10 mouse cellular contexts compared by ENCODE assay signal in genomic region chr9:77428748-77429140, GRCm38 (mm10).
DNase-seq lines count a peak whose midpoint lies in the region; ATAC-seq lines count a peak whose summit lies in the region.
"Had no signal": no experiment of that assay in that cellular context is flagged by ENCODE, and none has a peak within 500 bp of the region (broad histone marks: within the 10 kb centered on the region; RNA-seq: fewer than 3 reads in every experiment).

No protein-coding gene starts in this region.

- H3K4me2 ChIP-seq in kidney, embryonic 14.5 days (replicated peaks; ENCODE audit: low read depth, low read length) = no peak overlapping the region
- no peak overlapping the region for H3K4me2 ChIP-seq in limb, embryonic 15.5 days

- H3K4me3 ChIP-seq in heart, embryonic 10.5 days = no peak overlapping the region
- H3K4me3 ChIP-seq in kidney, embryonic 14.5 days (ENCODE audit: low read length) = no peak overlapping the region
- no peak overlapping the region for H3K4me3 ChIP-seq in embryonic facial prominence, embryonic 10.5 days
- H3K4me3 ChIP-seq in limb, embryonic 15.5 days = no peak overlapping the region
- H3K4me3 ChIP-seq: liver, embryonic 13.5 days had no signal

- 83% methylated on average over 8 of the region's 8 CpGs for WGBS in heart, embryonic 10.5 days
- 81% methylated on average over 8 of the region's 8 CpGs for WGBS in kidney, embryonic 14.5 days
- WGBS in embryonic facial prominence, embryonic 10.5 days = 86% methylated on average over 8 of the region's 8 CpGs
- WGBS in limb, embryonic 15.5 days = 65% methylated on average over 8 of the region's 8 CpGs

- H3K4me1 ChIP-seq in heart, embryonic 10.5 days = peaks cover 46% of the 10 kb centered on the region
- peaks cover 43% of the 10 kb centered on the region for H3K4me1 ChIP-seq in kidney, embryonic 14.5 days (ENCODE audit: control insufficient read depth, insufficient read depth, low read length)
- H3K4me1 ChIP-seq in embryonic facial prominence, embryonic 10.5 days = peaks cover 44% of the 10 kb centered on the region
- peaks cover 35% of the 10 kb centered on the region for H3K4me1 ChIP-seq in limb, embryonic 15.5 days

- no peak for DNase-seq in heart, embryonic 10.5 days (ENCODE audit: low spot score)
- DNase-seq in heart, postnatal 10 days = no peak
- DNase-seq in kidney, adult 18-20 months = no peak
- DNase-seq in embryonic facial prominence, embryonic 10.5 days (ENCODE audit: low spot score) = no peak
- no peak for DNase-seq in cerebellum, postnatal 14 days
- DNase-seq: cerebellum, postnatal 10 days; liver, embryonic 13.5 days; thymus, postnatal 36 days had no signal

- ATAC-seq in kidney, embryonic 14.5 days (ENCODE audit: low FRiP score, low TSS enrichment) = no peak
- no peak for ATAC-seq in limb, embryonic 15.5 days (ENCODE audit: insufficient number of reproducible peaks, low FRiP score, low TSS enrichment, low read depth)

- H3K36me3 ChIP-seq in heart, embryonic 10.5 days = peaks cover 9% of the 10 kb centered on the region
- H3K36me3 ChIP-seq in kidney, embryonic 14.5 days (ENCODE audit: control insufficient read depth, insufficient read depth, low read length) = peaks cover 4% of the 10 kb centered on the region; the same call in 1 of the 2 replicates
- H3K36me3 ChIP-seq in embryonic facial prominence, embryonic 10.5 days (replicated peaks) = peaks cover 14% of the 10 kb centered on the region
- peaks cover 6% of the 10 kb centered on the region; the same call in 1 of the 2 replicates for H3K36me3 ChIP-seq in limb, embryonic 15.5 days

- no peak overlapping the region for H3K9ac ChIP-seq in kidney, embryonic 14.5 days (ENCODE audit: low read depth, low read length)
- H3K9ac ChIP-seq in limb, embryonic 15.5 days = no peak overlapping the region
- H3K9ac ChIP-seq: liver, embryonic 13.5 days had no signal

- intact Hi-C loops in heart, postnatal 10 days (cut with DNase I) = loop anchor here (5.0 kb wide), 1 partner anchor 114 kb away; the partner anchor contains the start of gene Lrrc1

- peak overlapping the region; percentile 87 for H3K27ac ChIP-seq in heart, embryonic 10.5 days
- peak overlapping the region; percentile 79; the same call in 1 of the 2 replicates for H3K27ac ChIP-seq in kidney, embryonic 14.5 days (ENCODE audit: low read depth, low read length)
- H3K27ac ChIP-seq in embryonic facial prominence, embryonic 10.5 days (replicated peaks) = peak overlapping the region; percentile 81
- H3K27ac ChIP-seq in limb, embryonic 15.5 days = peak overlapping the region; percentile 79
- H3K27ac ChIP-seq: liver, embryonic 13.5 days had no signal

- H3K9me3 ChIP-seq in heart, embryonic 10.5 days = no peaks in the 10 kb centered on the region
- no peaks in the 10 kb centered on the region for H3K9me3 ChIP-seq in kidney, embryonic 14.5 days (ENCODE audit: control insufficient read depth, low read length)
- no peaks in the 10 kb centered on the region for H3K9me3 ChIP-seq in embryonic facial prominence, embryonic 10.5 days
- no peaks in the 10 kb centered on the region for H3K9me3 ChIP-seq in limb, embryonic 15.5 days
- H3K9me3 ChIP-seq: liver, embryonic 13.5 days had no signal

- no peaks in the 10 kb centered on the region for H3K27me3 ChIP-seq in heart, embryonic 10.5 days (ENCODE audit: insufficient read depth, poor library complexity, severe bottlenecking)
- H3K27me3 ChIP-seq in kidney, embryonic 14.5 days (ENCODE audit: control insufficient read depth, insufficient read depth, low read length) = no peaks in the 10 kb centered on the region
- H3K27me3 ChIP-seq in embryonic facial prominence, embryonic 10.5 days (replicated peaks; ENCODE audit: low read depth, poor library complexity, severe bottlenecking) = no peaks in the 10 kb centered on the region
- H3K27me3 ChIP-seq in limb, embryonic 15.5 days = no peaks in the 10 kb centered on the region
- H3K27me3 ChIP-seq: liver, embryonic 13.5 days had no signal
